Mouse (Mus musculus): ENCODE results near the gene Aldh16a1.

The Aldh16a1 gene

DNA sequence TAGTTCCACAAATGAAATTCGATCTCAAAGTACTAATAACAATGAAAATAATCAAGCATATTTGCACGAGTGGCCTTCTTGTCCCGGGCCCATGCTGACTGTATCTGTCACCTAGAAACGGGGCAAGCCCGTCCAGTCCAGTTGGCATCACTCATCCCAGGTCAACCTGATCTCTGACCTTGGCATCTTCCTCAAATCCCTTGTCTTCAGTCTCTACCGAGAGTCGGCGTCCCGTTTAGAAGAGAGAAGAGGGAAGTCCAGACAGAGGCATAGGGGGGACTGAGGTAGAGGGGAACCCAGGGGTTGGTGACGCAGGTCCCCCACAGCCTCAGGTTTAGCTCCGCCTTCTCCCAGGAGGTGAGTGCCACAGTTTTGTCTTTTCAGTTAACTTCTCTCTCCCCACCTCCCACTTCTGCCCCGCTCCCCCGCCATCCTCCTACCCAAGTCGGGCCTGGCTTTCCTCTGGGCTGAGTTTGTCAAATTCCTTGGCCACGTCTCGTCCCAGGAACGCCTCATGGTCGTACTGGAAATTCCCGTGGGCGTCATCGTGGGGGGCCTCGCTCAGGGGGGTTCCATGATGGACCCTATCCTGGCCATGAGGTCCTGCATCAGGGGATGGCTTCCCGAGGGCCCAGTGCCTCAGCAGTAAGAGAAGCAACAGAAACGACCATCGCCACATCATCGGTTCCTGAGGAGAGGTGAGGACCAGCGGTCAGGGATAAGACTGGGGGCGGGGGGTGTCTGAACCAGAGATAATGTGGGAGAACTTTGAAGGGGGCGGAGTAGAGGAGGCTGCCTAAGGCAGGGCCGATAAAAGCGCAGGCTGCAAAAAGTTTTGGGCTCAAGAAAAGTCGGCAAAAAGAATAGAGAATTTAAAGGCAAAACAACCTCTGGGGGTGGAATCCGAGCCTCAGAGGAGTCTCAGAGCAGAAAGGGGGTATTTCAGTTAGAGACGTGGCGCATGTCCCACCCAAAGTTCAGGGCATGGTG is 63.1 kb downstream of the Aldh16a1 start:
- DNase-seq (ENCODE audit: low read depth, low spot score) = no peak

Data from embryo, embryonic 11.5 days (tissue).